Mouse (Mus musculus): ENCODE results near the gene Btbd35f1.
"Not testable (repeated sequence)": the region's sequence is repeated elsewhere in the genome, so short reads cannot be mapped to it uniquely, and the experiment has no call there.

The Btbd35f1 gene

GRCm38 (mm10) chrX:32559755-32560154 lies at the start of gene Btbd35f1:
Gene Btbd35f1, plus strand, starts transcription at chrX:32560055.
- not testable (repeated sequence) for DNase-seq

GRCm38 (mm10) chrX:32590878-32591542 lies 31.2 kb downstream of the Btbd35f1 start:
- not testable (repeated sequence) for DNase-seq

GRCm38 (mm10) chrX:32601008-32601407 lies 41.2 kb downstream of the Btbd35f1 start:
- not testable (repeated sequence) for DNase-seq

GRCm38 (mm10) chrX:32601425-32601824 lies 41.6 kb downstream of the Btbd35f1 start:
- not testable (repeated sequence) for DNase-seq

Measured in cerebellum, adult 11-12 months (tissue).